Mouse (Mus musculus) neural tube, embryonic 12.5 days (tissue): ENCODE measurements at regions not wholly inside any gene's neighbourhood (a gene's known extent, or its start where the extent isn't known, plus 50 kb on each side); places are given as distances from the start of the nearest gene placed in this dataset.

Source experiments
- ATAC-seq: fragments of 200-750 bp; cut with Nextera tagmentation; 2 replicates; pipeline ENCODE4 v1.8.0; 2017; ENCODE audit warnings: low read depth, mild to moderate bottlenecking, moderate TSS enrichment, moderate library complexity; ENCODE audit not compliant: low FRiP score
- H3K27ac ChIP-seq: fragments of 300-500 bp; sonication (generic); 2 replicates; pipeline ENCODE4 v1.5.1; 2016
- H3K27me3 ChIP-seq: fragments of 300-500 bp; sonication (generic); replicated peaks from 2 replicates; pipeline ENCODE4 v1.6.1; 2016; ENCODE audit warnings: mild to moderate bottlenecking
- H3K36me3 ChIP-seq: fragments of 300-500 bp; sonication (generic); 2 replicates; pipeline ENCODE4 v1.6.1; 2016; ENCODE audit warnings: mild to moderate bottlenecking
- H3K4me1 ChIP-seq: fragments of 300-500 bp; sonication (generic); 2 replicates; pipeline ENCODE4 v1.6.1; 2016
- H3K4me2 ChIP-seq: fragments of 300-500 bp; sonication (generic); replicated peaks from 2 replicates; pipeline ENCODE4 v1.6.1; 2016; ENCODE audit warnings: mild to moderate bottlenecking
- H3K4me3 ChIP-seq: fragments of 300-500 bp; sonication (generic); 2 replicates; pipeline ENCODE4 v1.5.1; 2016
- H3K9ac ChIP-seq: fragments of 300-500 bp; sonication (generic); 2 replicates; pipeline ENCODE4 v1.6.1; 2016; ENCODE audit warnings: mild to moderate bottlenecking
- H3K9me3 ChIP-seq: fragments of 300-500 bp; sonication (generic); 2 replicates; pipeline ENCODE4 v1.6.1; 2016; ENCODE audit warnings: mild to moderate bottlenecking
- WGBS: fragments of 180-500 bp; shearing (Covaris S2); methylation state at CpG from one replicate; pipeline ENCODE4 v1.1.7; 2016; 5-methylcytosine and 5-hydroxymethylcytosine counted together

DNA sequence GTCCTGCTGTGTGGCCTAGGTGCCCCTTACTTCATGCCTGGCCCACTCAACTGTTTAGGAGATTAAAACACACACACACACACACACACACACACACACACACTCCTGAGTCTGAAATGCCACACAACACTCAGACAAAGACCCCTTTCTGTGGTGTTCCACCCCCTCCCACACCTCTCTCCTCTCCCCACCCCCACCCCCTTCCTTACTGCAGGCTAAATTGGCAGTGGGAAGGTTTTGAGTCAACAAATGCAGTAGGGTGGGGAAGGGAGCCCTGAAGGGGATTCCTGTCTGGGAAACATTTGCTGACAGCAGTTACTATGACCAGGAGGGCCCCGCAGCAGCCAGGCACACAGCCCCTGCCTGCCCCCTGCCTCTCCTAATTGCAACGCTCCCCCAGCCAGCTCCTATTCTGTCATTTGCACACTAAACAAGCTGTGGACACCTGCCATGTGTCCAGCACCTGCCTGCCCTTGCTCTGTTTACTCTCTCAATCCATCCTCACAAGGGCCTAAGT, 69.5 kb downstream of the Ephb3 start:
- peak; percentile 55 for ATAC-seq
- Histone ChIP-seq H3K4me3 (no peak overlapping the region), H3K36me3 (no peaks in the 10 kb centered on the region), H3K4me1 (peaks cover 40% of the 10 kb centered on the region), H3K9ac (no peak overlapping the region), H3K27me3 (no peaks in the 10 kb centered on the region), H3K27ac (0 out of 2 replicates have a peak overlapping the region, but pooled peaks have one; percentile 3), H3K4me2 (peak overlapping the region; percentile 28; the same call in 1 of the 2 replicates), H3K9me3 (0 out of 2 replicates have a peak, but pooled peaks cover 4% of the 10 kb centered on the region)
- 4% methylated on average over 2 of the region's 2 CpGs for WGBS

GRCm38 (mm10) chr16:21277789-21278342, 73.3 kb downstream of the Ephb3 start:
- Histone ChIP-seq H3K9ac (no peak overlapping the region), H3K4me3 (no peak overlapping the region), H3K4me2 (no peak overlapping the region), H3K36me3 (no peaks in the 10 kb centered on the region), H3K9me3 (0 out of 2 replicates have a peak, but pooled peaks cover 4% of the 10 kb centered on the region), H3K4me1 (peaks cover 35% of the 10 kb centered on the region), H3K27me3 (no peaks in the 10 kb centered on the region), H3K27ac (no peak overlapping the region)
- no peak for ATAC-seq
- WGBS = 49% methylated on average over 11 of the region's 11 CpGs

GRCm38 (mm10) chr16:21278387-21278786, 73.8 kb downstream of the Ephb3 start:
- no peak overlapping the region for H3K4me2 ChIP-seq
- ATAC-seq = no peak
- WGBS = 97% methylated on average over 7 of the region's 7 CpGs
- peaks cover 29% of the 10 kb centered on the region for H3K4me1 ChIP-seq
- 0 out of 2 replicates have a peak, but pooled peaks cover 4% of the 10 kb centered on the region for H3K27me3 ChIP-seq
- H3K27ac ChIP-seq = no peak overlapping the region
- H3K36me3 ChIP-seq = no peaks in the 10 kb centered on the region
- H3K9ac ChIP-seq = no peak overlapping the region
- 0 out of 2 replicates have a peak, but pooled peaks cover 4% of the 10 kb centered on the region for H3K9me3 ChIP-seq
- H3K4me3 ChIP-seq = no peak overlapping the region

DNA sequence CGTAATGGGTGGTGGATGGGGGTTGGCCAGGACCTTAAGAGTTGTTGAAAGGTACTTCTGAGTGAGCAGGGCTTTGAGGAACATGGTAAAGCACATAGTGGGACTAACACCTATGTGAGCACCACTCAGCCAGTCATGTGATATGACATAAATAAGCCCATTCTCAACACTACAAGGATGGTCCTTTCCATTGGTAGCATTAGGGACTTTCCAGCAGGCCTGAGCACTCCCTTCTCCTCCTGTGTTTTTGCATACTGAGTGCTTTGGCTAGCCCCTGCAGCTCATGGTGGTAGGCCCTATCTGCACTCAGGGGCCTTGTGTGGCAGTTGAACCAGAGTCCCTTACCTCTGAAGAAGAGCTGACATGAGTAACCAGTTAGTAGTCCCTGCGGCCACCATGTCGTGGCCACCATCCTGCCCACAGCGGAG, 75.7 kb downstream of the Ephb3 start:
- H3K9ac ChIP-seq = no peak overlapping the region
- no peak overlapping the region for H3K4me2 ChIP-seq
- H3K36me3 ChIP-seq = no peaks in the 10 kb centered on the region
- WGBS = 80% methylated on average over 4 of the region's 4 CpGs
- H3K4me3 ChIP-seq = no peak overlapping the region
- ATAC-seq = no peak
- H3K27me3 ChIP-seq = 0 out of 2 replicates have a peak, but pooled peaks cover 4% of the 10 kb centered on the region
- peaks cover 18% of the 10 kb centered on the region for H3K4me1 ChIP-seq
- H3K9me3 ChIP-seq = 0 out of 2 replicates have a peak, but pooled peaks cover 4% of the 10 kb centered on the region
- no peak overlapping the region for H3K27ac ChIP-seq

DNA sequence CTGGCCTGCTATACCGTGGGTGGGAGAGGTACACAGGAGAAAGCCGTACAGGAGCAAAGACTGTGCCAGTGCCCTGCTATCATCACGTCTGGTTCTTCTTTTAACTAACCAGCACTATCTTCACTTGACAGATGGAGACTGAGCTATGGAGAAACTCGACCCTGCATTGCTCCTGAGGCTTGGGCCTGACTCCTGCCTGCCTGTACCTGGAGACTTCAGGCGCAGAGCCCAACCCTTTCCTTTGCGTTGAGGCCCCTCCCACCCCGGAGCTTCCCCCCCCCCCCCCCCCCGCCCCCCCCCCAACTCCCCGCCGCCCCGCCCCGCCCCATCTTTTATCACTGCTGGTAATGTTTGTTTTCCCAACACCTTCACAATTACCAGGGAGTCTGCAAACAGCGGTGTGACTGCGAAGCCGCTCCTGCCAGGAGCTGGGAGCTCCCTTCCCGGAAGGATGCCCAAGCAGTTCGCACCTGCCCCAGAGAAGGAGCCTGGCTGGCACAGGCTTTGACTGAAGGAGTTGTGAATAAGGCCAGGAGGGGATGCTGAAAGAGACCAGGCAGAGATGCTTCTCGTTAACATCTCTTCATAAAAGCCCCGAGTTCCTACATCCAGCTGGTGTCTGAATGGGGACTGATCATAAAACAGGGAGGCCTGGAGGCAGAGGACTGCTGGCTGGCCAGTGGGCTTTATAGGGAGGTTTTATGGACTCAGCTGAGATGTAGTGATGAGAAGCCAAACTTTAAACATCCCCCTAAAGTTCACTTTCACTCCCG, 77.6 kb downstream of the Ephb3 start:
- Histone ChIP-seq H3K27ac (no peak overlapping the region), H3K36me3 (no peaks in the 10 kb centered on the region), H3K27me3 (0 out of 2 replicates have a peak, but pooled peaks cover 4% of the 10 kb centered on the region), H3K4me2 (peak overlapping the region; percentile 46), H3K9ac (no peak overlapping the region), H3K9me3 (0 out of 2 replicates have a peak, but pooled peaks cover 4% of the 10 kb centered on the region), H3K4me3 (no peak overlapping the region), H3K4me1 (peaks cover 18% of the 10 kb centered on the region)
- peak; percentile 14; the same call in 1 of the 2 replicates for ATAC-seq
- WGBS = 6% methylated on average over 19 of the region's 20 CpGs

GRCm38 (mm10) chr16:21286099-21286498, 81.5 kb downstream of the Ephb3 start:
- ATAC-seq = no peak
- no peaks in the 10 kb centered on the region for H3K36me3 ChIP-seq
- peaks cover 12% of the 10 kb centered on the region for H3K4me1 ChIP-seq
- H3K4me2 ChIP-seq = no peak overlapping the region
- H3K27me3 ChIP-seq = 0 out of 2 replicates have a peak, but pooled peaks cover 4% of the 10 kb centered on the region
- no peaks in the 10 kb centered on the region for H3K9me3 ChIP-seq
- no peak overlapping the region for H3K4me3 ChIP-seq
- no peak overlapping the region for H3K9ac ChIP-seq
- 69% methylated on average over 4 of the region's 4 CpGs for WGBS
- no peak overlapping the region for H3K27ac ChIP-seq

- ATAC-seq = no peak
- Histone ChIP-seq H3K36me3 (no peaks in the 10 kb centered on the region), H3K4me1 (no peaks in the 10 kb centered on the region), H3K9me3 (no peaks in the 10 kb centered on the region), H3K9ac (no peak overlapping the region), H3K27ac (no peak overlapping the region), H3K4me3 (no peak overlapping the region), H3K27me3 (no peaks in the 10 kb centered on the region), H3K4me2 (no peak overlapping the region)
- 88% methylated on average over 7 of the region's 7 CpGs for WGBS
Measured at GRCm38 (mm10) chr16:21289528-21289927, 85.0 kb downstream of the Ephb3 start.

DNA sequence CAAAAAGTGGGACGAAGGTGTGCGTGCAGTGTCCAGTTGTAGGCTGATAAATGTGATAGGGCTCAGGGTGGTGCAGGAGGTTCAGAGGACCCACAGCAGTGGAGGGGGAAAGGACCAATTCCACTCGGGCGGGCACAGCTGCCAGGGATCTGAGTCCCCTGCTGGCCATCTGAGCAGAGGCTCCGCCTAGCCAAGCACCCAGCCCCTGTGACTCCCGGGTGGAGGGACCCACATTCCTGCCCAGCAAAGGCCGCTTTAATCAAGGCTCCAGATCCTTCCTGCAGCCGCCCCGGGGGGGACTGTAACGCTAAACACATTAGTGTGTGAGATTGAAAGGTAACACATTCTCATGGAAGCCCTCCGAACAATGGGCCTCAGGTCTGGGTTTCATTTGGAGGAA, 88.5 kb downstream of the Ephb3 start:
- no peak overlapping the region for H3K4me2 ChIP-seq
- ATAC-seq = no peak
- H3K4me1 ChIP-seq = no peaks in the 10 kb centered on the region
- no peak overlapping the region for H3K27ac ChIP-seq
- no peak overlapping the region for H3K9ac ChIP-seq
- WGBS = 36% methylated on average over 11 of the region's 11 CpGs
- H3K36me3 ChIP-seq = no peaks in the 10 kb centered on the region
- no peak overlapping the region for H3K4me3 ChIP-seq
- no peaks in the 10 kb centered on the region for H3K9me3 ChIP-seq
- no peaks in the 10 kb centered on the region for H3K27me3 ChIP-seq

- Histone ChIP-seq H3K4me1 (no peaks in the 10 kb centered on the region), H3K27ac (no peak overlapping the region), H3K4me2 (no peak overlapping the region), H3K27me3 (no peaks in the 10 kb centered on the region), H3K36me3 (no peaks in the 10 kb centered on the region), H3K9ac (no peak overlapping the region), H3K4me3 (no peak overlapping the region), H3K9me3 (no peaks in the 10 kb centered on the region)
- 34% methylated on average over 3 of the region's 3 CpGs for WGBS
- ATAC-seq = no peak
Measured at GRCm38 (mm10) chr16:21293569-21293968, 89.0 kb downstream of the Ephb3 start.

DNA sequence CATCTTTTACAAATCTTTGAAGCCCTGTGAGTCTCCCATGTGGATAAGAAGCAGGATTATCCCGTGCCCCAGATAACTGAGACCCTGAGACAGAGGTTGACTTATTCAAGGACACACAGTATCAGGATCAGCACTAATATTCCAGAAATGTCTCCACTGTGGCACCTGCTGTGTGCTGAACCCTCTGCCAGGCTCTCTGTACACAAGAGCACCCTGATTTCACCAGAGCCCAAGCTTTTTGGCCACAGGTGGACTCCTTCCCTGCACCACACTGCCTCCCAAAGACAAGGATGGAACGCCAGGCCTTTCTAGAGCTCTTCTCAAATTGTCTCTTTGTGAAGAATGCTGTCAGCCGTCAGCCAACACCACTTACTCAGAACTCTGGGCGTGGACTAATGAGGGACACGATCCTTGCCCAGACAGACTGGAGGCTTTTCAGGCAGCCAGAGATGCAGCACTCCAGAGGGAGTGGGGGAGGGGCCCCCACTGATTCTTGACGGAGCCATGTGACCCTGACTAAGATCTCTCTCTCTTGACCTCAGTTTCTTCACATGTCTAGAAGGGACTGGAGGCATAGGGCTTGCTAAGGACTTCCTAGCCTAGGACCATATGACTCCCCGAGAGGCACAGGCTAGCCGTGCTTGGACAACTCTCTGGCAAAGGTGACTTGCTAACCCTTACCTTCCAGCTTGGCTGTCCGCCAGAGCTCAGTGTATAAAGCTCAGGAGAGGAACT, 90.3 kb downstream of the Ephb3 start:
- no peak overlapping the region for H3K4me3 ChIP-seq
- no peak overlapping the region for H3K4me2 ChIP-seq
- 47% methylated on average over 9 of the region's 9 CpGs for WGBS
- H3K27ac ChIP-seq = no peak overlapping the region
- H3K9me3 ChIP-seq = no peaks in the 10 kb centered on the region
- H3K9ac ChIP-seq = no peak overlapping the region
- H3K27me3 ChIP-seq = no peaks in the 10 kb centered on the region
- no peaks in the 10 kb centered on the region for H3K36me3 ChIP-seq
- no peaks in the 10 kb centered on the region for H3K4me1 ChIP-seq
- ATAC-seq = 0 out of 2 replicates have a peak, but pooled peaks have one; percentile 17

- H3K27me3 ChIP-seq = no peaks in the 10 kb centered on the region
- no peak overlapping the region for H3K27ac ChIP-seq
- H3K9me3 ChIP-seq = no peaks in the 10 kb centered on the region
- H3K36me3 ChIP-seq = no peaks in the 10 kb centered on the region
- no peak overlapping the region for H3K9ac ChIP-seq
- no peak for ATAC-seq
- WGBS = 72% methylated on average over 13 of the region's 13 CpGs
- H3K4me2 ChIP-seq = no peak overlapping the region
- H3K4me3 ChIP-seq = no peak overlapping the region
- no peaks in the 10 kb centered on the region for H3K4me1 ChIP-seq
Measured at GRCm38 (mm10) chr16:21295956-21296733, 91.6 kb downstream of the Ephb3 start.
